Mouse (Mus musculus): ENCODE measurements around the gene Sypl. TPM values are rescaled to one million over a fixed set of nuclear protein-coding genes. Genes with fewer than 3 reads are reported as not detected.

Sypl gene
- polyA plus RNA-seq, 1 experiment from 2014 or later: 63.0 TPM

DNA sequence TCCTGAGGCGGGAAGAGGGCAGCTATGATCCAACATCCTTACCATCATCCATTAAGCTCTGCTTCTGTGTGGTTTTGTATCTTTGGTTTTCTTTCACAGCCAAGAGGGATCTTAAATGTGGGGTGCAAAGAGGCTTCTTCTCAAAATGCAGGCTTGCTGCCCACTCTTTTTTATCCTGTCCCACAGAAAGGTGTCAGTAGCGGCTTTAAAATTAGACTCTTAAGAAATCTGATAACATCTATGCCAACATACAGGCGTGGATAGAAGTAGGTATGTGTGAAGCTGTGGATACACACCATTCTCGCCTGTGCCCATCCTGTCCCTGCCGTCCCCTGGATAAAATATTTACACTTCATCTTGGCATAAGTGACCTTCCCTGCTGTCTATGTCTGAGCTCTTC is 34.2 kb upstream of the Sypl start:
- WGBS: 81% methylated on average over 5 of the region's 5 CpGs
- DNase-seq (ENCODE audit: low spot score) (no peak), ATAC-seq (ENCODE audit: insufficient number of reproducible peaks, low FRiP score, low TSS enrichment, low read depth) (no peak)
- no peak overlapping the region for H3K4me2 ChIP-seq (ENCODE audit: low read depth, severe bottlenecking)
- H3K27ac ChIP-seq (replicated peaks; ENCODE audit: low read depth, low read length): no peak overlapping the region
- H3K9ac ChIP-seq (ENCODE audit: low read length): no peak overlapping the region
- H3K4me3 ChIP-seq (ENCODE audit: low read depth, low read length): no peak overlapping the region
- H3K9me3 ChIP-seq (ENCODE audit: control insufficient read depth, low read length): no peaks in the 10 kb centered on the region
- no peaks in the 10 kb centered on the region for H3K36me3 ChIP-seq (ENCODE audit: control insufficient read depth, insufficient read depth, low read length)
- no peaks in the 10 kb centered on the region for H3K27me3 ChIP-seq (ENCODE audit: control insufficient read depth, insufficient read depth, low read length)
- H3K4me1 ChIP-seq (ENCODE audit: control insufficient read depth, insufficient read depth, low read length): no peaks in the 10 kb centered on the region

DNA sequence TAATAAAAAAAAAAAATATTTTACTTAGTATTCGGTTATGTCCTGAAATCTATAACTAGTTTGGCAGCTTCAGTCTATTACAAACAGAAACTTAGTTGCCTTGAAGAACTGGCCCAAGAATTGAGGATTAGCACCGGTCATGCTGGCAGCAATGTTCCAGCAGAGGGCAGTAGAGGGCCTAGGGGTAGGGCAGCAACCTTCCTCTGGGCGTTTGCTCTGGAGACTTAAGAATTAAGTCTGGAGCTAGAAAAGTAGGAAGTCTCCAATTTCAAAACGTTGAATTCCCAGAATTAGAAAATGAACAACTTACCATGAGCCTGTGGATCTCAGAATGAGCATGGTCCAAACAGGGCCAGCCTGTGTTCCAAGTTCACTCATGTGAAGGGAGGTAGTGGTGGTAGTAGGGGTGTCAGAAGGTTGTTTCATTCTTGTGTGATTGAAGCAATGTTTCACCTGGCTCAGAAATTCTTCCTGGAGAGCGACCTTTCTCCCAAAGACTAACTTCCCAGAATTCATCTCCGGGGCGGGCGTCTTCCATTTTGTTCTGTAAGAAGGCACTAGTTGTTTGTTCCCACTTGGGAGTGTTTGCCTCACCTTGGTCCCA is 33.4 kb upstream of the Sypl start:
- no peak for ATAC-seq (ENCODE audit: insufficient number of reproducible peaks, low FRiP score, low TSS enrichment, low read depth)
- WGBS: 68% methylated on average over 8 of the region's 8 CpGs
- Histone ChIP-seq H3K36me3 (ENCODE audit: control insufficient read depth, insufficient read depth, low read length) (no peaks in the 10 kb centered on the region), H3K27ac (replicated peaks; ENCODE audit: low read depth, low read length) (no peak overlapping the region), H3K4me3 (ENCODE audit: low read depth, low read length) (no peak overlapping the region), H3K4me1 (ENCODE audit: control insufficient read depth, insufficient read depth, low read length) (no peaks in the 10 kb centered on the region), H3K9ac (ENCODE audit: low read length) (no peak overlapping the region), H3K9me3 (ENCODE audit: control insufficient read depth, low read length) (no peaks in the 10 kb centered on the region), H3K4me2 (ENCODE audit: low read depth, severe bottlenecking) (no peak overlapping the region), H3K27me3 (ENCODE audit: control insufficient read depth, insufficient read depth, low read length) (no peaks in the 10 kb centered on the region)
- peak; percentile 60 for DNase-seq (ENCODE audit: low spot score)

DNA sequence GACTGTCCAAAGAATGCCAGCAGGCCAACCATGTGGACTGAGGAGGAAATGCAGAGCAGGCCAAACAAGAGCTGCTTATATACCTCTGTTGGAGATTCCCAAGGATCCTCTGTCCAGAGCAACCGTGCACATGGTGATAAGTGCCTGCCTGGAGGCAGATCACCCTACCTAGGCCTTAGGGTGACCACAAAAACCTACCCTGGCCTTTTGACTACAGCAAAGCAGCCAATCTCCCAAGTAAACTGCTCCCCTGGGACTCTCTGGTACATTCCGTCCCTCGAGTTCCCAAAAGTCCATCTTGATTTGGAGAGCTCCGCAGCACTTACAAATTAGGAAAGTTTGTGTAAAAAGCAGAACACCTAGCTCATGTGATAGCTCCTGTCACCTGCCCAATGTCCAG is 32.6 kb upstream of the Sypl start:
- ATAC-seq (ENCODE audit: insufficient number of reproducible peaks, low FRiP score, low TSS enrichment, low read depth) (no peak), DNase-seq (ENCODE audit: low spot score) (no peak)
- 88% methylated on average over 4 of the region's 4 CpGs for WGBS
- Histone ChIP-seq H3K9ac (ENCODE audit: low read length) (no peak overlapping the region), H3K4me3 (ENCODE audit: low read depth, low read length) (no peak overlapping the region), H3K27me3 (ENCODE audit: control insufficient read depth, insufficient read depth, low read length) (no peaks in the 10 kb centered on the region), H3K27ac (replicated peaks; ENCODE audit: low read depth, low read length) (no peak overlapping the region), H3K36me3 (ENCODE audit: control insufficient read depth, insufficient read depth, low read length) (no peaks in the 10 kb centered on the region), H3K9me3 (ENCODE audit: control insufficient read depth, low read length) (no peaks in the 10 kb centered on the region), H3K4me1 (ENCODE audit: control insufficient read depth, insufficient read depth, low read length) (no peaks in the 10 kb centered on the region), H3K4me2 (ENCODE audit: low read depth, severe bottlenecking) (no peak overlapping the region)

DNA sequence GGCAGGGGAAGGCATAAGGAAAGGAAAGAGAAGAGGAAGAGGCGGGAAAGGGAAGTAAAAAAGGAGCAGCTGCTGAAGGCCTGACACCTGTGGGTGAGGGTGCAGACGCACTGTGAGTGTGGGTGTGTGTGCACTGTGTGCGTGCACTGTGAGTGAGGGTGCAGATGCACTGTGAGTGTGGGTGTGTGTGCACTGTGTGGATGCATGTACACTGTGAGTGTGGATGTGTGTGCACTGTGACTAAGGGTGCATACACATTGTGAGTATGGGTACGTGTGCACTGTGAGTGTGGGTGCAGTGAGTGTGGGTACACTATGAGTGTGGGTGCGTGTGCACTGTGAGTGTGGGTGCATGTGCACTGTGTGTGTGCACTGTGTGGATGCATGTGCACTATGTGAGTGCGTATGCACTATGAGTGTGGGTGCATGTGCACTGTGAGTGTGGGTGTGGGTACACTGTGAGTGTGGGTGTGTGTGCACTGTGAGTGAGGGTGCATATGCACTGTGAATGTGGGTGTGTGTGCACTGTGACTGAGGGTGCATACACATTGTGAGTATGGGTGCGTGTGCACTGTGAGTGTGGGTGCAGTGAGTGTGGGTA is 32.1 kb upstream of the Sypl start:
- H3K27ac ChIP-seq (replicated peaks; ENCODE audit: low read depth, low read length): no peak overlapping the region
- H3K36me3 ChIP-seq (ENCODE audit: control insufficient read depth, insufficient read depth, low read length): no peaks in the 10 kb centered on the region
- no peaks in the 10 kb centered on the region for H3K9me3 ChIP-seq (ENCODE audit: control insufficient read depth, low read length)
- DNase-seq (ENCODE audit: low spot score) (no peak), ATAC-seq (ENCODE audit: insufficient number of reproducible peaks, low FRiP score, low TSS enrichment, low read depth) (0 out of 2 replicates have a peak, but pooled peaks have one; percentile 41)
- WGBS: 93% methylated on average over 7 of the region's 7 CpGs
- H3K27me3 ChIP-seq (ENCODE audit: control insufficient read depth, insufficient read depth, low read length): no peaks in the 10 kb centered on the region
- H3K9ac ChIP-seq (ENCODE audit: low read length): no peak overlapping the region
- H3K4me1 ChIP-seq (ENCODE audit: control insufficient read depth, insufficient read depth, low read length): no peaks in the 10 kb centered on the region
- no peak overlapping the region for H3K4me3 ChIP-seq (ENCODE audit: low read depth, low read length)
- no peak overlapping the region for H3K4me2 ChIP-seq (ENCODE audit: low read depth, severe bottlenecking)

DNA sequence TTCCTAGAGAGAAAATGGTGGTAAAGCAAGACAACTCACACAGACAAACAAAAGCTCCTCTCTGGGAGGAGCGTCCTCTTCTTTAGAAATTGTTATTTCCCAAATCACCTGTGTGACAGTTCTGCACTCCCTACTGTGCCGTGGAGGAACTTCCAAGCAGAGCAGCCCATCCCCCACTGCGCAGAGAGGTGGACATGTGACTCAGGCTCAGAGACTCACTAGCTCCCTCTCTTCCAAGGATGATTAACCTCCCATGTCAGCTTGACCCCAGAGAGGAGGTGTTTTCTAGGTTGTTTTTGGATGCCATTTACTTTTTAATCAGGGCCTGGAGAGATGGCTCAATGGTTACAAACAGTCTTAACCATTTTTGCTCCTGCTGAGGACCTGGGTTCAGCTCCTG is 29.4 kb upstream of the Sypl start:
- Histone ChIP-seq H3K36me3 (ENCODE audit: control insufficient read depth, insufficient read depth, low read length) (no peaks in the 10 kb centered on the region), H3K4me3 (ENCODE audit: low read depth, low read length) (no peak overlapping the region)
- 28% methylated on average over 3 of the region's 3 CpGs for WGBS

DNA sequence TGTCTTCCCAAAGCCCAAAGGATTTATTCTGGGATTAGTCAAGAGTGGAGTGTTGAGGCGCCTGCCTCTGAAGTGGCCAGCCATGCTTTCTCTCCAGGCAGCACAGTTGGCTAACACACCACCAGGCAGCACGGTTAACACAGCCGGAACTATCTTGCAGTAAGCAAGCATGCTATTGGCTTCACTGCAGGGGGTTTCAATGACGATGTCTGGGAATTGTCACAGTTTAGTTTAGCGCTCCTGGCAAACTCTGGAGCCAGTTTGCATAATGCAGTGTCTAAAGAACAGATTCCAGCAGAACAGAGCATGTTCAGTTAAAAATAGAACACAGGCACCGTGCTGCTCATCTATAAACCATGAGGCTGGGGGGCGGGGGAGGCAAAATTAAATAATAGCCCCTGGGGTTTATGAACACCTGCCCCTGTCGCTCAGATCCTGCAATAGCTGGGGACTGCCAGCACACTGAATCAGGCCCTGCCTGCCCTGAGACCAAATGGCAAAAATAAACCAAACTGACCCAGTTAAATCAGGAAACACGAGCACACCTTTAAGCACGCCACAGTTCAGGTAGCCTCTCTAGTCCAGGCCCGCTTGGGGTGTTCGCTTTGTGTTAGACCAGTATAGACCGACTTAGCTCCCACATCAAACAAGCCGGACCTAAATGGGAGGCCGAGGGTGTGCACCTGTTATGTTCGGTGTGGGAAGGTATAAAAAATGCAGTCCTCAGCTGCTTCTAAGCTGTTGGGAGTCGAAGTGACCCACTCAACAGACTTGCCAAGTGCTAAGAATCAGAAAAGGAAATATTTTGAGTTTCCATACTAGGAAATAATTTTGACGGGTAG is 27.1 kb upstream of the Sypl start:
- Histone ChIP-seq H3K9ac (ENCODE audit: low read length) (no peak overlapping the region), H3K9me3 (ENCODE audit: control insufficient read depth, low read length) (no peaks in the 10 kb centered on the region), H3K27me3 (ENCODE audit: control insufficient read depth, insufficient read depth, low read length) (no peaks in the 10 kb centered on the region), H3K27ac (replicated peaks; ENCODE audit: low read depth, low read length) (0 out of 2 replicates have a peak overlapping the region, but pooled peaks have one; percentile 14), H3K36me3 (ENCODE audit: control insufficient read depth, insufficient read depth, low read length) (no peaks in the 10 kb centered on the region), H3K4me3 (ENCODE audit: low read depth, low read length) (no peak overlapping the region), H3K4me1 (ENCODE audit: control insufficient read depth, insufficient read depth, low read length) (no peaks in the 10 kb centered on the region), H3K4me2 (ENCODE audit: low read depth, severe bottlenecking) (no peak overlapping the region)
- DNase-seq (ENCODE audit: low spot score): peak; percentile 47
- WGBS: 58% methylated on average over 18 of the region's 18 CpGs
- peak; percentile 49; the same call in 1 of the 2 replicates for ATAC-seq (ENCODE audit: insufficient number of reproducible peaks, low FRiP score, low TSS enrichment, low read depth)

More for the DNA sequence above, 29.4 kb upstream of the Sypl start:
- ATAC-seq (ENCODE audit: insufficient number of reproducible peaks, low FRiP score, low TSS enrichment, low read depth) (no peak), DNase-seq (ENCODE audit: low spot score) (no peak)
- Histone ChIP-seq H3K4me1 (ENCODE audit: control insufficient read depth, insufficient read depth, low read length) (no peaks in the 10 kb centered on the region), H3K4me2 (ENCODE audit: low read depth, severe bottlenecking) (no peak overlapping the region), H3K9me3 (ENCODE audit: control insufficient read depth, low read length) (no peaks in the 10 kb centered on the region), H3K27ac (replicated peaks; ENCODE audit: low read depth, low read length) (no peak overlapping the region), H3K9ac (ENCODE audit: low read length) (no peak overlapping the region), H3K27me3 (ENCODE audit: control insufficient read depth, insufficient read depth, low read length) (no peaks in the 10 kb centered on the region)

DNA sequence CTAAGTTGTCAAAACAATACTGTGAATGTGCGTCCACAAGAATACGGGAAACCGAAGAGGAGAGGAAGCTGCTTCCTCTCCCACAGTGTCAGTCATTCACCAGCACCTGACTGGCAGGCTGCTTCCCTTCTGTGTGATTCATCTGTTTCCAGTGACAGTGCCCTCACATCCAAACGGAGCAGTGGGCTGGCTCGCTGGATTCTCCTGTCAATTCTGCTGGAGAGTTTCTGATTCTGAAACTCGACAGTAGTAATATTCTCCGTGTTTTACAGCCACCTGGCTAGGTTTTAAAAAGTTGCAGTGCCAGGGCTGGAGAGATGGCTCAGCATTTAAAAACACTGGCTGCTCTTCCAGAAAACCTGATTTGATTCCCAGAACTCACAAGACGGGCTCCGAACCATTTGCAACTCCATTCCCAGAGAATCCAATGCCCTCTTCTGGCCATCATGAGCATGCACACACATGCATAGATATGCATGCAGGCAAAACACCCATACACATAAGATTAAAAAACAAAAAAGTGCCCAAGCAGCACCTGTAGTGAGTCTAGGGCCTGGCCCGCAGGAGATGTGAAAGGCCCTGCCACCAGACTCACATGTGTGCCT is 26.4 kb upstream of the Sypl start:
- WGBS: 89% methylated on average over 10 of the region's 10 CpGs
- Histone ChIP-seq H3K27me3 (ENCODE audit: control insufficient read depth, insufficient read depth, low read length) (no peaks in the 10 kb centered on the region), H3K27ac (replicated peaks; ENCODE audit: low read depth, low read length) (no peak overlapping the region), H3K4me3 (ENCODE audit: low read depth, low read length) (no peak overlapping the region), H3K9ac (ENCODE audit: low read length) (no peak overlapping the region), H3K4me1 (ENCODE audit: control insufficient read depth, insufficient read depth, low read length) (no peaks in the 10 kb centered on the region), H3K4me2 (ENCODE audit: low read depth, severe bottlenecking) (no peak overlapping the region), H3K9me3 (ENCODE audit: control insufficient read depth, low read length) (no peaks in the 10 kb centered on the region), H3K36me3 (ENCODE audit: control insufficient read depth, insufficient read depth, low read length) (no peaks in the 10 kb centered on the region)
- no peak for DNase-seq (ENCODE audit: low spot score)
- ATAC-seq (ENCODE audit: insufficient number of reproducible peaks, low FRiP score, low TSS enrichment, low read depth): no peak

DNA sequence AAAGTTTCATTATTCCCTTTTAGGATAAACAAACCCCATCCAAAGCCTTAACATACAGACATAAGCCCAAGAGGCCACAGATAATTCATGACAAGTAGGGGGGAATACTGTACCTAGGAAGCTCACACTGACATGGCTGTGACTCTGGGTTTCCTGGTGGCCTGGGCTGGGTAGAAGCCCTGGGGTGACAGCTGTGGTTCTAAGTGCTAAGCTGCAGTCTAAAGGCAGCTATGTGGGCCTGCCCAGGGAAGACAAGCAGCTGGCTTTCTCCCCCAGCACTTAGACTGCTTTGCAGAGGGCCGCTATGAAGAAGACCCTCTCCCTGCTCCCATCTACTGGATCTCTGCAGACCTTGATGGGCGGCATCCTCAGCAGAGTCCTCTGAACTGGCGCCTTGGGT is 25.5 kb upstream of the Sypl start:
- Histone ChIP-seq H3K4me3 (ENCODE audit: low read depth, low read length) (no peak overlapping the region), H3K4me1 (ENCODE audit: control insufficient read depth, insufficient read depth, low read length) (no peaks in the 10 kb centered on the region), H3K27ac (replicated peaks; ENCODE audit: low read depth, low read length) (no peak overlapping the region), H3K36me3 (ENCODE audit: control insufficient read depth, insufficient read depth, low read length) (no peaks in the 10 kb centered on the region), H3K4me2 (ENCODE audit: low read depth, severe bottlenecking) (no peak overlapping the region), H3K9me3 (ENCODE audit: control insufficient read depth, low read length) (no peaks in the 10 kb centered on the region), H3K9ac (ENCODE audit: low read length) (no peak overlapping the region), H3K27me3 (ENCODE audit: control insufficient read depth, insufficient read depth, low read length) (no peaks in the 10 kb centered on the region)
- ATAC-seq (ENCODE audit: insufficient number of reproducible peaks, low FRiP score, low TSS enrichment, low read depth): no peak
- WGBS: 58% methylated on average over 3 of the region's 3 CpGs
- DNase-seq (ENCODE audit: low spot score): no peak
